Mouse (Mus musculus) myocyte (in vitro differentiated cells): ENCODE measurements at regions not wholly inside any gene's neighbourhood (a gene's known extent, or its start where the extent isn't known, plus 50 kb on each side); places are given as distances from the start of the nearest gene placed in this dataset.

Source experiments
- CEBPB ChIP-seq: IDR thresholded peaks from 2 replicates; pipeline ENCODE4 v1.6.1; 2011; ENCODE audit warnings: mild to moderate bottlenecking, moderate library complexity; ENCODE audit not compliant: poor library complexity, insufficient read depth, severe bottlenecking
- E2F4 ChIP-seq: IDR thresholded peaks from one replicate; pipeline ENCODE4 v1.6.1; 2011; ENCODE audit warnings: mild to moderate bottlenecking, control low read depth, moderate library complexity; ENCODE audit not compliant: insufficient read depth
- MAX ChIP-seq: IDR thresholded peaks from one replicate; pipeline ENCODE4 v1.6.1; 2011; ENCODE audit warnings: low read depth, mild to moderate bottlenecking, control low read depth
- POLR2A ChIP-seq: IDR thresholded peaks from one replicate; pipeline ENCODE4 v1.6.1; 2011; ENCODE audit warnings: low read depth, mild to moderate bottlenecking, control low read depth, moderate library complexity; ENCODE audit not compliant: insufficient read length
- REST ChIP-seq: IDR thresholded peaks from one replicate; pipeline ENCODE4 v1.6.1; 2011; ENCODE audit warnings: mild to moderate bottlenecking, control low read depth, moderate library complexity; ENCODE audit not compliant: insufficient read depth, insufficient read length
- TCF12 ChIP-seq: IDR thresholded peaks from one replicate; pipeline ENCODE4 v1.6.1; 2011; ENCODE audit warnings: mild to moderate bottlenecking, control low read depth; ENCODE audit not compliant: poor library complexity, insufficient read depth, severe bottlenecking
- USF1 ChIP-seq: IDR thresholded peaks from one replicate; pipeline ENCODE4 v1.6.1; 2011; ENCODE audit warnings: low read depth, mild to moderate bottlenecking, control low read depth, moderate library complexity

GRCm38 (mm10) chr12:77143105-77143504, 94.8 kb upstream of the Fut8 start:
- TF ChIP-seq E2F4 (no peak), TCF12 (no peak), POLR2A (no peak), MAX (no peak), USF1 (no peak), REST (no peak), CEBPB (no peak)
